Mouse (Mus musculus) G1E (cell line): Measurements from ENCODE around the gene Olfr12.

Experiments
- CTCF ChIP-seq: IDR thresholded peaks from 2 replicates; pipeline ENCODE4 v1.5.1; 2012; ENCODE audit warnings: low read depth, low read length, inconsistent platforms, mixed read lengths
- GATA1 ChIP-seq: IDR thresholded peaks from 2 replicates; pipeline ENCODE4 v1.6.1; 2012; ENCODE audit warnings: borderline replicate concordance, low read length, inconsistent platforms, mixed read lengths

DNA sequence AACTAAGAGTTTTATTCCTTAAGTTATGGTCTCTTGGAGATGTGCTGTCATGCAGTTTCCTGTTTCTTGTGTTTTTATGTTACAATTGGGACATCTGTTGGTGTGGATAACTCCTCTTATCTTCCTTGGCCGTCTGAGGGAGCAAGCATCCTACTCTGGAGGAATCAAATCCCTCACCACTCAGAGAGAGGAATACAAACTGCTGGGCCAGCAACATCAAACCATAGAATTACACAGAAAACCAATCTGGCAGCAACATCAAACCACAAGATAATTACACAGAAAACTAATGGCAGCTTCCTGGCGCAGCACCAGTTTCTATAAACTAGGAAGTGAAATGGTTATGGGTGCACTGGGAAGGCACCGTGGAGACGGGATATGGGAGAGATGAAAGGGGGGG lies 10.6 kb downstream of the Olfr12 start:
- TF ChIP-seq GATA1 (no peak), CTCF (no peak)
